Mouse (Mus musculus) kidney, embryonic 14.5 days (tissue): ENCODE measurements around the gene Bcr. TPM values are rescaled to one million over a fixed set of nuclear protein-coding genes. Genes with fewer than 3 reads are reported as not detected.

Source experiments
- ATAC-seq: fragments of 200-750 bp; cut with Nextera tagmentation; 2 replicates; pipeline ENCODE4 v1.8.0; 2017; ENCODE audit warnings: moderate number of reproducible peaks, mild to moderate bottlenecking, moderate TSS enrichment, moderate library complexity; ENCODE audit not compliant: low FRiP score, low TSS enrichment
- H3K27ac ChIP-seq: fragments of 300-500 bp; sonication (generic); 2 replicates; pipeline ENCODE4 v1.5.1; 2014; ENCODE audit warnings: low read depth, mild to moderate bottlenecking, low read length, moderate library complexity, mixed read lengths
- H3K27me3 ChIP-seq: fragments of 300-500 bp; sonication (generic); 2 replicates; pipeline ENCODE4 v1.6.1; 2014; ENCODE audit warnings: mild to moderate bottlenecking, low read length; ENCODE audit not compliant: control insufficient read depth, insufficient read depth
- H3K36me3 ChIP-seq: fragments of 300-500 bp; sonication (generic); 2 replicates; pipeline ENCODE4 v1.6.1; 2014; ENCODE audit warnings: low read length, mixed read lengths; ENCODE audit not compliant: control insufficient read depth, insufficient read depth
- H3K4me1 ChIP-seq: fragments of 300-500 bp; sonication (generic); 2 replicates; pipeline ENCODE4 v1.6.1; 2014; ENCODE audit warnings: low read length, mixed read lengths; ENCODE audit not compliant: control insufficient read depth, insufficient read depth
- H3K4me2 ChIP-seq: fragments of 300-500 bp; sonication (generic); replicated peaks from 2 replicates; pipeline ENCODE4 v1.6.1; 2014; ENCODE audit warnings: low read depth, mild to moderate bottlenecking, low read length
- H3K4me3 ChIP-seq: fragments of 300-500 bp; sonication (generic); 2 replicates; pipeline ENCODE4 v1.5.1; 2014; ENCODE audit warnings: mild to moderate bottlenecking, low read length
- H3K9ac ChIP-seq: fragments of 300-500 bp; sonication (generic); 2 replicates; pipeline ENCODE4 v1.6.1; 2014; ENCODE audit warnings: low read depth, mild to moderate bottlenecking, low read length, moderate library complexity
- H3K9me3 ChIP-seq: fragments of 300-500 bp; sonication (generic); 2 replicates; pipeline ENCODE4 v1.6.1; 2016; ENCODE audit warnings: low read length; ENCODE audit not compliant: control insufficient read depth
- WGBS: fragments of 180-500 bp; shearing (Covaris S2); extraction: QIAGEN DNeasy Blood & Tissue Kit; methylation state at CpG from one replicate; pipeline ENCODE4 v1.1.7; 2014; 5-methylcytosine and 5-hydroxymethylcytosine counted together
- polyA plus RNA-seq: library from polyadenylated mRNA; unstranded; fragments of >200 nt; fragmentation: Nextera tagmentation; extraction: Ambion mirVana; gene quantifications from 2 replicates; pipeline ENCODE4 v1.2.1, GENCODE M21; 2014

Gene Bcr
- polyA plus RNA-seq, 1 experiment from 2014 or later = 10.0 TPM

GRCm38 (mm10) chr10:75052902-75053301, 7.5 kb upstream of the Bcr start:
- no peaks in the 10 kb centered on the region for H3K36me3 ChIP-seq
- H3K27ac ChIP-seq = no peak overlapping the region
- 81% methylated on average over 8 of the region's 8 CpGs for WGBS
- peaks cover 7% of the 10 kb centered on the region; the same call in 1 of the 2 replicates for H3K4me1 ChIP-seq
- no peak overlapping the region for H3K4me3 ChIP-seq
- no peak for ATAC-seq
- no peaks in the 10 kb centered on the region for H3K9me3 ChIP-seq
- no peak overlapping the region for H3K9ac ChIP-seq
- H3K4me2 ChIP-seq = no peak overlapping the region
- no peaks in the 10 kb centered on the region for H3K27me3 ChIP-seq

DNA sequence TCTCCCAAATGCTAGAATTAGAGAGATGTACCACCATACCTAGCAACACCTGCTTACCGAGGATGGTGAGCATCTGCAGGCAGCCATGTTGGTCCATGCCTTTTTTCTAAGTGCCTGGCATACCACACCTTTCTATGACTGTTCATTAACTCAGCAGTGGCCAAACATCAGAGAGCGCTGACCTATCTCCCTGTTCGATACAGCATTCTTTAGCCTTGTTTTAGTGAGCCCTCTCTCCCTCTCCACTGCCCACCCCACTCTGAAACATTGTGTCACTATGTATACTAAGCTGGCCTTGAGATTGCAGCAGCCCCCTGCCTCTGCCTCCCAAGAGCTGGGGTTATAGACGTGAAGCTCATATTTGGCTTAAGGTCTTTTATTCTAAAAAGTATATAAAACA, 6.7 kb upstream of the Bcr start:
- Histone ChIP-seq H3K4me3 (no peak overlapping the region), H3K36me3 (no peaks in the 10 kb centered on the region), H3K27me3 (no peaks in the 10 kb centered on the region), H3K9ac (no peak overlapping the region), H3K9me3 (no peaks in the 10 kb centered on the region), H3K4me1 (peaks cover 7% of the 10 kb centered on the region; the same call in 1 of the 2 replicates), H3K4me2 (no peak overlapping the region), H3K27ac (no peak overlapping the region)
- WGBS = 89% methylated on average over 4 of the region's 4 CpGs
- ATAC-seq = no peak

GRCm38 (mm10) chr10:75054125-75054524, 6.3 kb upstream of the Bcr start:
- WGBS = 85% methylated on average over 6 of the region's 6 CpGs
- H3K27me3 ChIP-seq = no peaks in the 10 kb centered on the region
- no peak overlapping the region for H3K4me2 ChIP-seq
- no peak overlapping the region for H3K4me3 ChIP-seq
- H3K27ac ChIP-seq = no peak overlapping the region
- H3K9me3 ChIP-seq = no peaks in the 10 kb centered on the region
- H3K4me1 ChIP-seq = peaks cover 7% of the 10 kb centered on the region; the same call in 1 of the 2 replicates
- no peak for ATAC-seq
- no peaks in the 10 kb centered on the region for H3K36me3 ChIP-seq
- no peak overlapping the region for H3K9ac ChIP-seq

- 63% methylated on average over 5 of the region's 5 CpGs for WGBS
- Histone ChIP-seq H3K27ac (no peak overlapping the region), H3K4me2 (no peak overlapping the region), H3K4me3 (no peak overlapping the region), H3K9ac (no peak overlapping the region), H3K36me3 (no peaks in the 10 kb centered on the region), H3K27me3 (no peaks in the 10 kb centered on the region), H3K4me1 (peaks cover 15% of the 10 kb centered on the region), H3K9me3 (no peaks in the 10 kb centered on the region)
- ATAC-seq = no peak
Measured at GRCm38 (mm10) chr10:75055672-75056071, 4.7 kb upstream of the Bcr start.

GRCm38 (mm10) chr10:75056255-75056654, 4.1 kb upstream of the Bcr start:
- no peak for ATAC-seq
- no peak overlapping the region for H3K4me2 ChIP-seq
- no peaks in the 10 kb centered on the region for H3K9me3 ChIP-seq
- H3K27ac ChIP-seq = no peak overlapping the region
- no peak overlapping the region for H3K9ac ChIP-seq
- H3K4me3 ChIP-seq = no peak overlapping the region
- no peaks in the 10 kb centered on the region for H3K36me3 ChIP-seq
- 21% methylated on average over 4 of the region's 4 CpGs for WGBS
- no peaks in the 10 kb centered on the region for H3K27me3 ChIP-seq
- peaks cover 15% of the 10 kb centered on the region for H3K4me1 ChIP-seq

DNA sequence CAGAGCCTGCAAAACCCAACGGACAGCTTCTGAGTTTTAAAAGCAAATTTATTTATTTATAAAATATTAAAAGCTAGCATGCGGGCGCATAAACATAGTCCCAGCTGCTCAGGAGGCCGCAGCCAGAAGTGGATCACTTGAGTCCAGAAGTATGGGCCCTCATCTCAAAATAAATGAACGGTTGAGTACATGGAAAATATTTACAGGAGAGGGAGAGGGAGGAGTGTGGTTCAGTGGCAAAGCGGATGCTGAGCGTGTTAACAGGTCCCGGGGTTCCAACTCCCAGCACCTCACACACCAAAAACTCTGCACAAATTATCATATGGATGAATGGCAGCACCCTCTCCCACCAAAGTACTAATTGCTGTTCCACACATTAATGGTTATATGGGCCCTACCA, 2.1 kb upstream of the Bcr start:
- no peaks in the 10 kb centered on the region for H3K36me3 ChIP-seq
- 85% methylated on average over 8 of the region's 8 CpGs for WGBS
- peaks cover 30% of the 10 kb centered on the region for H3K4me1 ChIP-seq
- H3K9me3 ChIP-seq = no peaks in the 10 kb centered on the region
- no peak overlapping the region for H3K27ac ChIP-seq
- no peak for ATAC-seq
- no peaks in the 10 kb centered on the region for H3K27me3 ChIP-seq
- H3K4me3 ChIP-seq = no peak overlapping the region
- H3K9ac ChIP-seq = no peak overlapping the region
- no peak overlapping the region for H3K4me2 ChIP-seq

DNA sequence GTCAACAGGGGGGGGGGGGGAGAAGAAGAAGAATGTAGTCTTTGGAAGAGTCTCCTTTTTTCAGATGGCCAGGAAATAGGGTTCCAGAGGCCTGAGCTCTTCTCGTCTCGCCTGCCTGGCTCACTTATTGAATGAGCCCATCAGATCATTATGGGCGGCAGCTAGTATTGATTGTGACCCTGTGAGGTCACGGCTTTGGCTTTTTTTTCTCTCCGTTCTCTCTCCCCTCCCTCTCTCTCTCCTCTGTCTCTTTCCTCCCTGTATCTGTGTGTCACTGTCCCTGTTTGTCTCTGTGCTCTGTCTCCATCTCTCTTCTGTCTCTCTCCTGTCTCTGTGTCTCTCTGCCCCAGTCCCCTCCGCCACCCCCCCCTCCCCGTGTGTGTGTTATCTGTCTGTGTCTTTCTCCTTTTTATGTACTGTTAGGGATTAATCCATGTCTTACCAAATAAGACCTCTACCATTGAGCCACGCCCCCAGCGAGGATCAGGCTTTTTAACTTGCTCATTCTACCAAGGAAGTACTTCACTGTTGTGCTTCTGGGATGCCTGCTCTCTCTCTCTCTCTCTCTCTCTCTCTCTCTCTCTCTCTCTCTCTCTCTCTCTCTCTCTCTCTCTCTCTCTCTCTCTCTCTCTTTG, 1.5 kb upstream of the Bcr start:
- ATAC-seq = no peak
- H3K9ac ChIP-seq = no peak overlapping the region
- H3K4me1 ChIP-seq = peaks cover 36% of the 10 kb centered on the region
- 0 out of 2 replicates have a peak overlapping the region, but pooled peaks have one; percentile 12 for H3K4me2 ChIP-seq
- H3K4me3 ChIP-seq = no peak overlapping the region
- no peaks in the 10 kb centered on the region for H3K27me3 ChIP-seq
- no peak overlapping the region for H3K27ac ChIP-seq
- H3K9me3 ChIP-seq = no peaks in the 10 kb centered on the region
- no peaks in the 10 kb centered on the region for H3K36me3 ChIP-seq
- WGBS = 41% methylated on average over 9 of the region's 9 CpGs

- 2% methylated on average over 11 of the region's 11 CpGs for WGBS
- Histone ChIP-seq H3K4me1 (peaks cover 41% of the 10 kb centered on the region), H3K36me3 (no peaks in the 10 kb centered on the region), H3K9ac (no peak overlapping the region), H3K27me3 (no peaks in the 10 kb centered on the region), H3K4me3 (no peak overlapping the region), H3K9me3 (no peaks in the 10 kb centered on the region), H3K4me2 (peak overlapping the region; percentile 91), H3K27ac (no peak overlapping the region)
- no peak for ATAC-seq
Measured at GRCm38 (mm10) chr10:75059396-75059795, 996 bp upstream of the Bcr start.

DNA sequence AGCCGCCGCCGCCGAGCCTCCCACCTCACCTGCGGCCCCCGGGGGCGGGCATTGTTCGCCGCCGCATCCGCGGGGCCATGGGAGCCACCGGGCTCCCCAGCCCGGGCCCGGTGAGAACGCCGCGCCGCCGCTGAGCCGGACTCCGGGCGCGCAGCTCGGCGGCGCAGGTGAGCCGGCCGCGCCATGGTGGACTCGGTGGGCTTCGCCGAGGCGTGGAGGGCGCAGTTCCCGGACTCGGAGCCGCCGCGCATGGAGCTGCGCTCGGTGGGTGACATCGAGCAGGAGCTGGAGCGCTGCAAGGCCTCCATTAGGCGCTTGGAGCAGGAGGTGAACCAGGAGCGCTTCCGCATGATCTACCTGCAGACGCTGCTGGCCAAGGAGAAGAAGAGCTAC, 447 bp downstream of the Bcr start:
- H3K27me3 ChIP-seq = no peaks in the 10 kb centered on the region
- peaks cover 38% of the 10 kb centered on the region for H3K4me1 ChIP-seq
- H3K9me3 ChIP-seq = no peaks in the 10 kb centered on the region
- under 1% methylated on average over 24 of the region's 48 CpGs for WGBS
- no peak overlapping the region for H3K27ac ChIP-seq
- H3K9ac ChIP-seq = peak overlapping the region; percentile 88
- ATAC-seq = peak; percentile 28
- H3K36me3 ChIP-seq = no peaks in the 10 kb centered on the region; the same call in 1 of the 2 replicates
- H3K4me3 ChIP-seq = peak overlapping the region; percentile 93
- H3K4me2 ChIP-seq = peak overlapping the region; percentile 91
